ENCODE assay signal across 17 mouse cellular contexts in the genomic region with DNA sequence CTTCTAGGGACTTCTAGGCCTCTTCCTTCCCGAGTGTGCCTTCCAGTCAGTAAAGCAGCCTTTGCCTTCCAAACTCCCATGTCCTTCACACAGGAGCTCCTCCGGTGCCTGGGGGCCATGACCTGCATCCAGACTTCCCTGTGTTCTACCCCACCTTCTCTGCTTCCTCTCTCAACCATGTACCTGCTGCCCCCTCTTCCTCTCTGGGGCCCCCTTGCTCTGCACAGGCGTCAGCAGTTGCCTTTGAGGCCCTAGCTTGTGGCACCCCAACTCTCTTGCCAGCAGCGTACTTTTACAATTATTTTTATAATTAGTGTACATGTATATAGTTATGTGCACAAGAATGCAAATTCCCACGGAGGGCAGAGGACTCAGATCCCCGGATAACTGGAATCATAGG. TPM values are rescaled to one million over a fixed set of nuclear protein-coding genes. Genes with fewer than 3 reads are reported as not detected.
"Had no signal": no experiment of that assay in that cellular context is flagged by ENCODE, and none has a peak within 500 bp of the region (broad histone marks: within the 10 kb centered on the region; RNA-seq: fewer than 3 reads in every experiment).

No protein-coding gene starts in this region.

- ATAC-seq: midbrain, embryonic 16.5 days had no signal

- DNase-seq: lung, adult 18-20 months; lung, embryonic 14.5 days; lung, postnatal 10 days; lung, postnatal 4 days; midbrain, embryonic 14.5 days; retina, postnatal 1 day; right cerebral cortex, adult 18-20 months; right cerebral cortex, postnatal 25 days; right cerebral cortex, postnatal 4 days; spleen, adult 18-20 months had no signal

- H3K27me3 ChIP-seq: neural tube, embryonic 13.5 days; neural tube, embryonic 15.5 days had no signal

- H3K9ac ChIP-seq: liver, embryonic 14.5 days; lung, embryonic 14.5 days; midbrain, embryonic 12.5 days; neural tube, embryonic 13.5 days; neural tube, embryonic 15.5 days had no signal

- H3K9me3 ChIP-seq: midbrain, embryonic 10.5 days; midbrain, embryonic 12.5 days; neural tube, embryonic 13.5 days; neural tube, embryonic 15.5 days had no signal

- H3K4me2 ChIP-seq: lung, embryonic 14.5 days; midbrain, embryonic 12.5 days; neural tube, embryonic 13.5 days; neural tube, embryonic 15.5 days had no signal

- H3K4me3 ChIP-seq: midbrain, embryonic 10.5 days; midbrain, embryonic 12.5 days; myocyte; neural tube, embryonic 13.5 days; neural tube, embryonic 15.5 days had no signal

- H3K36me3 ChIP-seq: midbrain, embryonic 10.5 days; midbrain, embryonic 12.5 days; neural tube, embryonic 13.5 days; neural tube, embryonic 15.5 days had no signal

- H3K27ac ChIP-seq: liver, embryonic 14.5 days; midbrain, embryonic 10.5 days; midbrain, embryonic 12.5 days; neural tube, embryonic 13.5 days; neural tube, embryonic 15.5 days had no signal

RNA-seq across cellular contexts. Expression of gene Runx3, which starts 37.4 kb away (rescaled TPM):
- polyA plus RNA-seq: midbrain, embryonic 12.5 days; midbrain, embryonic 14.5 days; midbrain, embryonic 16.5 days had no signal
